Mouse (Mus musculus): Measurements from ENCODE around the gene Zfp944.
"Not testable (repeated sequence)": the region's sequence is repeated elsewhere in the genome, so short reads cannot be mapped to it uniquely, and the experiment has no call there.

Zfp944 gene

DNA sequence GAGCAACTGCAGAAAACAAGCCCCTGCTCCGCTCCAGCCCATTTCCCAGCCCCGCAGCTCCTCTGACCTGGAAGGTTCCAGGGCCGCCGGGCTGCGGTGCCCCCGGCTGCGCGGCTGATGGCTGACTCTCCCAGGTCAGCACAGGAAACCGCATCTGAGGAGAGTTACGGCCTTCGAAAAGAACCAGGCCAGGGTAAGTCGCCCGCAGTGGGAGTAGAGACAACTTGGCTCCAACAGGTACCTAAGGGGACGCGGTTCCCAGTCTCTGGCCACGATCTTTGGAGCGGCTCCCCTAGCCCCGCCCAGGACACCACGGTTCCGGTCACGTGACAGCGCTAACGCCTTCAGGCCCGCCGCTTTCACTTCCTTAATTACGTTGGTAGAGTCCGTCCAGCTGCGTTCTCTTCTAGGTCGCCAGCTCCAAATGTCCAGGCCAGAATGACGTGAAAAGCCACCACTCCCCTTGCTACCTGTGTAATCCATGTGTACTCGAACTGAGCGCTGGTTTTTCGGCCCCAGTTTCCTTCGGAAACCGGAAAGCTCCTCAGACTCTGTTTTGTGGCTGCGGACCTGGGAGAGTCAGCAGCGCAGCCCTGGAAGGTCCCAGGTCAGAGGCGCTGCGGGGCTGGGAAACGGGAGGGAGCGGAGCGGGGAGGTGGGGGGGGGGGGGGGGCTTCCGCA lies at the start of gene Zfp944, which contains the start of gene Zfp758:
Gene Zfp944 (minus strand): TSS at position 300 of the 681 bp plus-strand sequence.
Gene Zfp758 (plus strand): TSS at position 353 of the 681 bp plus-strand sequence.
- peak; percentile 81 for DNase-seq (ENCODE audit: extremely low spot score, low spot score)

DNA sequence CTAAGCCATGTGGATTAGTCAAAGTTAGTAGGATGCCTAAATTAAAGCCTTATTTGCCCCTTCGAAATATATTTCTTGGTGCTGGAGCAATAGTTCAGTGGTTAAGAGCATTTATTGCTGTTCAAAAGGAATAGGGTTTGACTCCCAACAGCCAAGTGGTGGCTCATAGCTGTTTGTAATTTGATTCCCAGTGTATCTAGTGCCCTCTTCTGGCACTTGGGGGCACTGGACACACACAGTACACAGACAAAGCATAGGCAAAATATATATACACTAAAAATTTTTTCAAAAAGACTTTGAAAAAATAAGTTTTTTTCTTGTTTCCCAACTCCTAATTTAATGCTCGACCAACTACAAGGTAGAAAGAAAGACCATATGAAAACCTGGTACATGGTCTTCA lies 49.6 kb upstream of the Zfp944 start:
- no peak for DNase-seq (ENCODE audit: extremely low spot score, low spot score)

DNA sequence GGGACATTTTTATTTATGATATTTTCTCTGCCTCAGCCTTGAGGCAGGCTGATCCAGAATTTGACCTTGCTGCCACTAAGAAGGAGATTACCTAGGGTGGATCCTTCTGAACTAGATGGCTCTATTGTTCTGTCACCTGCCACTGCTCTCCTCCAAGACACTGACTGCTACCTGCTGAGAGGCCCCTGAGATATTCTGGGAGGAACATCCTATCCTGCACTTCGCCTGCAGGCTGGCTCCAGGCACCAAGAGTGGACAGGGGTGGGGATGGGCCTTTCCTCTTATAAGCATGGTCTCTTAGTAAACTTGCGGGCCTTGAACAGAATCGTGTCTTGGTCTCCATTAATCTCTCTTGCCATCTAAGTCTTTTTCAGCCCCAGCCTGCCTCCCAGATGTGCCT lies 2.7 kb upstream of the Zfp944 start:
- DNase-seq (ENCODE audit: extremely low spot score, low spot score): no peak

DNA sequence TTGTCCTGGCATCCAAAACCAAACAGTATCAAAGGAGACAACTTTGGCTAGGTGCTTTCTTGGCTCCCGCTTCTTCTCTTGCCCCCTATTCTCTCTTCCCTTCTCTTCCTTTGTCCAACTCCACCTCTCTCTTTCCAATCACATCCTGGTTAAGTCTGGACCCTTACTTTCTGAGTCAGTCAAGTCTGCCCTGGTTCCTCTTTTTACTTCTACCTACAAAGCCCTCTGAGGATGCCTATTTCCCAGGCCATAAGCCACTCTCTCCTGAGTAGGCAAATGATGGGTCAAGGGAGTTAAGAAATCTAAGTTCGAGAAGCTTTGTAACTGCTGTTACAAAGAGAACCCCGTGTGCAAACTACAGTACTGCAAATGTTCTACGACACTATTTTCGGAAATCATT lies 628 bp downstream of the Zfp944 start:
- DNase-seq (ENCODE audit: extremely low spot score, low spot score): no peak

DNA sequence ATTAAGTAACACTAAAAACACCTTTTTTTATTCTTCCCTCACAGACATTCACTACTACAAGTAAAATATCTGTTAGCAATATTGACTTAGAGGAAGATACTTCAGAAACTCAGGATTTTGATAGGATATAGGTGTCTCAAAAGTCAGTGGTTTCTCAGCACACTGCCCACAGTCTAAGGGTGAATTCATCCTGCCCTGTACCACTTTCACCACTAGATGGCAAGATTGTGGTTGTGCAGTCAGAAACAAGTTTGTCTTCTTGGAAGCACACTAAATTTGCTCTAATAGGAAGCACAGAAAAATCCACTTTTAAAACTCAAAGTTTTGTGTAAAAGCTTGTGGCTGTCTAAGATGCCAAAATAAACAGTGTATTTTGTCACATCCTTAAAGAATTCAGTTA lies 8.4 kb downstream of the Zfp944 start:
- no peak for DNase-seq (ENCODE audit: extremely low spot score, low spot score)

DNA sequence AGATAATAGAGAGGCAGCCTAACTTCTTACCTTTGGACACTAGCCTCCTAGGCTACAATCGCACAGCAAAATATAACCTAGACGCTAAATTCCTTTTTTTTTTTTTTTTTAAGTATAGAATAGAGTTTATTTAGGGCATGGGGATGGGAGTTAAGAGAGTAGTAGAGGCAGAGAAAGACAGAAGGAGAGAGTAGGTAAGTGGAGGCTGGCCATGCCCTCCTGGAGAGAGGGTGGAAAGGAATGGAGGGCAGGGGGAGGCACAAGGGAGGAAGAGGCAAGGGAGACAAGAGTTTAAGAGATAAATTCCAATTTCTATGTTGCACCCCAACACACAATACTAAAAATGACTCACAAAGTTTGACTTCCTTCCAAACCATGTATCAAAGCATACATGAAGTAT lies 46.0 kb downstream of the Zfp944 start:
- not testable (repeated sequence) for DNase-seq (ENCODE audit: extremely low spot score, low spot score)

DNA sequence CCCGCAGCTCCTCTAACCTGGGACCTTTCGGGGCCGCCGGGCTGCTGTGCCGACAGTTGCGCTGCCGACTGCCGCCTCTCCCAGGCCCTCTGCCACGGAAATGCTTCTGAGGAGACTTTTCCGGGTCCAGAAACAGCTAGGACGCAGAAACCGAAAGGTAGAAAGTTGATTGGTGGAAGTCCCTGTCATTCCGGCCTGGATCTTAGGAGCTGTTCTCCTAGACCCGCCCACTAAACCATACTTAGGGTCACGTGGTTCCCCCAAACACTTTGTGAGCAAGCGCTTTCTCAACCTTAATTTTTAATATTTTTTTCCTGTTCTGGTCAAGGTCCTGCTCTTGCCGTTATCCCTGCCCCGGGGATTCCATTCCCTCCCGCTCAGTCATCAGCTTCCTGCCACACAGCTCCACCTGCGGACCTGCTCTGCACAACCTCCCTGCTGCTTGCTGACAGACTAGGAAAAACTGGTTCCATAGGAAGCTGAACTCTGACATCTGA lies 46.4 kb downstream of the Zfp944 start, which contains the start of gene CT030661.1:
Gene CT030661.1 (minus strand): TSS at position 108 of the 497 bp plus-strand sequence.
- peak; percentile 78 for DNase-seq (ENCODE audit: extremely low spot score, low spot score)

DNA sequence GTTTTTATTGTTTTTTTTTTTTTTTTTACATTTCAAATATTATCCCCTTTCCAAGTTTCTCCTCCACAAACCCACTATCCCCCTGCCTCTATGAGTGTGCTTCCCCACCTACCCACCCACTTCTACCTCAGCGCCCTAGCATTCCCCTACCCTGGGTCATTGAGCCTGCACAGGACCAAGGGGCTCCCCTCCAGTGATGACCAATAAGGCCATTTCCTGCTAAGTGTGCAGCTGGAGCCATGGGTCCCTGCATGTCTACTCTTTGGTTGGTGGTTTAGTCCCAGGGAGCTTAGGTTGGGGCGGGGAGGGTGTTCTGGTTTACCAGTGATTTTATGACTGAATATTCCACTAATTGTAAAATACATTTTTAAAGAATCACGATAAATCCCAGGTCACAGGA lies 47.0 kb downstream of the Zfp944 start:
- DNase-seq (ENCODE audit: extremely low spot score, low spot score): peak; percentile 14
